Mouse (Mus musculus) kidney, adult 2 months (tissue): ENCODE data around the gene Fastkd2.

Experiments used
- CTCF ChIP-seq: fragments of 200-500 bp; conservative IDR thresholded peaks from 2 replicates; pipeline ENCODE4 v1.5.1; 2011; ENCODE audit warnings: low read depth, mild to moderate bottlenecking, control low read depth, low read length, moderate library complexity, mixed read lengths; ENCODE audit not compliant: insufficient read depth, insufficient read length
- POLR2A ChIP-seq: fragments of 200-500 bp; IDR thresholded peaks from one replicate; pipeline ENCODE4 v1.6.1; 2011; ENCODE audit warnings: low read depth, low read length, control low read depth

GRCm38 (mm10) chr1:63776902-63777630 lies 46.7 kb downstream of the Fastkd2 start:
- no peak for TF ChIP-seq CTCF
- TF ChIP-seq POLR2A = no peak
